Mouse (Mus musculus) embryonic fibroblast, embryonic 13.5 days (primary cell): ENCODE measurements around the gene Hsd17b10.

Experiments used
- CTCF ChIP-seq: IDR thresholded peaks from 2 replicates; pipeline ENCODE4 v1.5.1; 2011; ENCODE audit warnings: mild to moderate bottlenecking, control low read depth, low read length, moderate library complexity, borderline replicate concordance; ENCODE audit not compliant: insufficient read depth
- POLR2A ChIP-seq: IDR thresholded peaks from 2 replicates; pipeline ENCODE4 v1.6.1; 2011; ENCODE audit warnings: low read depth, mild to moderate bottlenecking, control low read depth, low read length, moderate library complexity

DNA sequence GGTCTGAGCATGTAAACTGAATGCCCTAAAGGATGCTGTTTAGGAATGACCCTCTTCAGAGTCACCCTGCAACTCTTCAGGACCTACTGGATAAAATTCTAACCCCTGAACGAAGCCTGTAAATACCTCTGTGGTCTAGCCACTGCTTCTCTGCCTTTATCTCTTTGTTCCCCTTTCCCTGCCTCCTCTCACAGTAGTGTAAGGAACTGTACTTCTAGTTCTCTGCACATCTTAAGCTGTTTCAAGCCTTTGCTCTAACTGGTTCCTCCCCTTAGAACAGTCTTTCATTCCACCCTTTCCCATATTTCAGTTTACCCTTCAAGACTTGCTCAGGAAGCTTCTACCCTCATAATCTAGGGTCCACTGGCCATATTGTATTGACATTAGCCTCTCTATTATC lies 6.2 kb downstream of the Hsd17b10 start:
- TF ChIP-seq POLR2A (no peak), CTCF (no peak)
